In the genomic region with DNA sequence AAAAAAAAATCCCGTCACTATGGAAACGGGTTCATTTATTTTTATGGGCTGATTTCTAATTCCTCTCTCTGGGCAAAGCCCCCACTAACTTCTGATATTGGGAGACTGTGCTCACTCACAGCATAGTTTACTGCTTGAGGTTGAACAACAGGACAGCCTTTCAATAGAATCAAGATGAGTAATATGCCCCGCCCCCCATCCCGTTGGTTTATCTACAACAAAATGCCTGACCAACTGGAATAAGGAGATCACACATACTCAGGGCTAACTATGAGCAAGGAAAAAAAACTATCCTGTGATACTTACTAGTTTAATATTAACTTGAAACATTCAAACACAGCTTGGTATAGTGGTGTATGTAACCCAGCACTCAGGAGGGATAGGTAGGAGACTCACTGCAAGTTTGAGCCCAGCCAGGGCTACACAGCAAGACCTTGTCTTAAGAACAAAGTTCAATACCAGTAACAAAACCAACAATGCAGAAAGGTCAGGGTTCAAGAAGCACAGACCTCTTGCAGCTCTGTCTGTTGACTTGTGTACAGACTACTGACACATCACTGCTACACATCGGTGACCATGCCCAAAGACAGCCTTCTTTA, we compare ENCODE assay signal across 14 mouse cellular contexts.
A peak's percentile ranks its signal among the peaks of the same experiment; 100 is the strongest.
DNase-seq lines count a peak whose midpoint lies in the region; ATAC-seq and TF ChIP-seq lines count a peak whose summit lies in the region.
"Had no signal": no experiment of that assay in that cellular context is flagged by ENCODE, and none has a peak within 500 bp of the region (broad histone marks: within the 10 kb centered on the region; RNA-seq: fewer than 3 reads in every experiment).

No protein-coding gene starts in this region.

- H3K9me3 ChIP-seq in hindbrain, embryonic 12.5 days (replicated peaks): no peaks in the 10 kb centered on the region
- H3K9me3 ChIP-seq: heart, embryonic 10.5 days had no signal

- DNase-seq in liver, adult 2 months (ENCODE audit: extremely low read depth, low read depth, low spot score): peak; percentile 63
- no peak for DNase-seq in liver
- peak; percentile 86 for DNase-seq in kidney, adult 2 months
- peak; percentile 55 to 69 for DNase-seq in kidney, postnatal 25 days
- DNase-seq in splenic B cell, adult 2 months (ENCODE audit: low read depth, low spot score): peak; percentile 29
- DNase-seq: forebrain, postnatal 0 days; gastrocnemius, postnatal 14 days; heart, postnatal 14 days; thymus, postnatal 25 days had no signal

- H3K36me3 ChIP-seq in liver, adult 2 months (ENCODE audit: control insufficient read depth, insufficient read depth, low read length): no peaks in the 10 kb centered on the region
- no peaks in the 10 kb centered on the region for H3K36me3 ChIP-seq in kidney, adult 2 months (ENCODE audit: control insufficient read depth, insufficient read depth, low read length)
- no peaks in the 10 kb centered on the region for H3K36me3 ChIP-seq in splenic B cell, adult 2 months (ENCODE audit: control insufficient read depth, insufficient read depth, low read length, poor library complexity, severe bottlenecking)
- H3K36me3 ChIP-seq in hindbrain, embryonic 12.5 days: no peaks in the 10 kb centered on the region
- H3K36me3 ChIP-seq: heart, embryonic 10.5 days had no signal

- no peak for TF ChIP-seq CTCF in liver, adult 2 months (IDR thresholded peaks at IDR 0.05; ENCODE audit: low read depth, low read length)
- no peak for TF ChIP-seq CTCF in kidney, adult 2 months (conservative IDR thresholded peaks at IDR 0.05; ENCODE audit: insufficient read depth, insufficient read length, low read depth, low read length)

- no peak overlapping the region for H3K4me2 ChIP-seq in hindbrain, embryonic 12.5 days (replicated peaks)

- no peak overlapping the region for H3K27ac ChIP-seq in liver, adult 2 months (replicated peaks; ENCODE audit: insufficient read depth, low read depth, low read length)
- no peak overlapping the region for H3K27ac ChIP-seq in kidney, adult 2 months (ENCODE audit: insufficient read depth, low read depth, low read length)
- H3K27ac ChIP-seq in hindbrain, embryonic 12.5 days: no peak overlapping the region
- H3K27ac ChIP-seq: hindbrain, postnatal 0 days had no signal

- H3K4me1 ChIP-seq in liver, adult 2 months (ENCODE audit: control insufficient read depth, insufficient read depth, low read length): peaks cover 7% of the 10 kb centered on the region
- H3K4me1 ChIP-seq in kidney, adult 2 months (ENCODE audit: control insufficient read depth, insufficient read depth, low read length): peaks cover 8% of the 10 kb centered on the region
- H3K4me1 ChIP-seq in hindbrain, embryonic 12.5 days: peaks cover 19% of the 10 kb centered on the region

- no peaks in the 10 kb centered on the region for H3K79me2 ChIP-seq in liver, adult 2 months (ENCODE audit: control insufficient read depth, insufficient read depth, low read length)

- no peak overlapping the region for H3K4me3 ChIP-seq in liver, adult 2 months (ENCODE audit: insufficient read depth, low read depth, low read length)
- no peak overlapping the region for H3K4me3 ChIP-seq in kidney, adult 2 months (ENCODE audit: insufficient read depth, low read depth, low read length)
- no peak overlapping the region for H3K4me3 ChIP-seq in hindbrain, embryonic 12.5 days
- H3K4me3 ChIP-seq: heart, embryonic 10.5 days had no signal

- no peak for TF ChIP-seq POLR2A in liver, adult 2 months (IDR thresholded peaks at IDR 0.05; ENCODE audit: extremely low read depth, insufficient read depth, low read length)
- no peak for TF ChIP-seq POLR2A in kidney, adult 2 months (IDR thresholded peaks at IDR 0.05; ENCODE audit: low read depth, low read length)

- WGBS in liver, adult 2 months: 67% methylated on average over 5 of the region's 5 CpGs
- WGBS in kidney, adult 2 months: 63% methylated on average over 5 of the region's 5 CpGs
- 72% methylated on average over 5 of the region's 5 CpGs for WGBS in hindbrain, embryonic 12.5 days

- ATAC-seq in hindbrain, embryonic 12.5 days (ENCODE audit: low FRiP score): no peak
- ATAC-seq in inflammation-experienced regulatory T-cells, adult 6 months: no peak
- ATAC-seq: forebrain, postnatal 0 days; hindbrain, postnatal 0 days; midbrain, embryonic 16.5 days had no signal

- H3K27me3 ChIP-seq in liver, adult 2 months (ENCODE audit: control insufficient read depth, insufficient read depth, low read length): no peaks in the 10 kb centered on the region
- H3K27me3 ChIP-seq in kidney, adult 2 months (replicated peaks; ENCODE audit: control insufficient read depth, insufficient read depth, low read length): no peaks in the 10 kb centered on the region
- H3K27me3 ChIP-seq in splenic B cell, adult 2 months (ENCODE audit: control insufficient read depth, insufficient read depth, low read length, poor library complexity, severe bottlenecking): no peaks in the 10 kb centered on the region
- peaks cover 48% of the 10 kb centered on the region for H3K27me3 ChIP-seq in hindbrain, embryonic 12.5 days

- no peak overlapping the region for H3K9ac ChIP-seq in liver, adult 2 months (ENCODE audit: low read depth, low read length)
- no peak overlapping the region for H3K9ac ChIP-seq in hindbrain, embryonic 12.5 days
- H3K9ac ChIP-seq: forebrain, postnatal 0 days had no signal
